Mouse (Mus musculus) megakaryocyte progenitor cell, adult 5-6 weeks (primary cell): ENCODE measurements around the gene Pafah1b1. TPM values are rescaled to one million over a fixed set of nuclear protein-coding genes. Genes with fewer than 3 reads are reported as not detected.

Experiments used
- ATAC-seq: replicated peaks from 2 replicates; pipeline ENCODE4 v1.8.0; 2016; ENCODE audit warnings: mild to moderate bottlenecking, moderate TSS enrichment, inconsistent platforms; ENCODE audit not compliant: poor library complexity
- total RNA-seq, 2 experiments: library from RNA; stranded (forward) in 1 of 2; stranded (reverse) in 1 of 2; fragments of 157-497, 149-512 nt in 1 of 2; fragments of 200-1000 nt in 1 of 2; gene quantifications; 2 replicates each; pipeline versions ENCODE4 v1.2.3 to v1.2.4; 2015 to 2017

Pafah1b1 gene
- total RNA-seq (2015) (47.4 and 49.4 TPM in 2 replicates), total RNA-seq (2017) (49.0 and 51.1 TPM in 2 replicates)

GRCm38 (mm10) chr11:74724235-74724791 is at the start of gene Pafah1b1:
Pafah1b1 (minus strand) TSS chr11:74724670.
- peak; percentile 75 for ATAC-seq

DNA sequence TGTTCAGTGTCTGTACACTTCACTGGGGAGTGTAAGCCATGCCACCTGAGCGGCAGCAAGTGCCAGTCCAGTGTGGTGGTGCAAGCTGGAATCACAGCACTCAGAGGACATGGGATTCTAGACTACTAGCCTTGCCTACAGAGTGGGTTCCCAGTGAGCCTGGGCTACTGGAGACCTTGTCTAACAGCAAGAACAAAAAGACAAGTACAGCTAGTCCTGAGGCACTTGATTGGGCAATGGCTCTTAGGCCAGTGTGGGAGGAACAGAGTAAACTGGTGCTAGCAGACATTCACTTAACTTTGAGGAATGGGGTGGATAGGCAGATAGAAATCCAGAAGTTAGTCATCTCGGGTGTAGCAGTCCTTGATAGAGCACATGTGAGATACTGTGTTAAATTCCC is 47.9 kb upstream of the Pafah1b1 start:
- no peak for ATAC-seq

DNA sequence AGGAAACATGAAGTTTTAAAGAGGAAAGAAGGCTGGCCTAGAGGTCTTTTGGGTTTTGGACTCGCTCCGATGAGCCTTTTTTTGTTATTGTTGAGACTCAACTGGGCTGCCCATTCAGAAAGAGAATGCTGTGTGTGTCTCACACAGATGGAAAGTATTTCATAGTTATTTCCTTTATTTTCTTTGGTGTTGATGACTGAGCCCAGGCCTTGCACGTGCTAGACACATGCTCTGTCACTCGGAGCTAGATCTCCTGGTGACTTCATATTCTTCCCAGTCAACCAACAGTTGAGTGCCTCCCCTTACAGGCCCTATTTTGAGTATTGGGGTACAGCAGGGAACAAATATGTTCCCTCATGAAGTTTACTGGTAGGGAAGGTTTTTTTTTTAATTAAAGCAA is 47.2 kb upstream of the Pafah1b1 start:
- no peak for ATAC-seq

- ATAC-seq: peak; percentile 16; the same call in 1 of the 2 replicates
Measured at GRCm38 (mm10) chr11:74771234-74771633, 46.8 kb upstream of the Pafah1b1 start.

GRCm38 (mm10) chr11:74770595-74771207 is 46.2 kb upstream of the Pafah1b1 start, which contains the start of gene Mettl16:
Mettl16 (plus strand) TSS chr11:74770830.
- ATAC-seq: peak; percentile 95

GRCm38 (mm10) chr11:74770037-74770436 is 45.6 kb upstream of the Pafah1b1 start:
- no peak for ATAC-seq

DNA sequence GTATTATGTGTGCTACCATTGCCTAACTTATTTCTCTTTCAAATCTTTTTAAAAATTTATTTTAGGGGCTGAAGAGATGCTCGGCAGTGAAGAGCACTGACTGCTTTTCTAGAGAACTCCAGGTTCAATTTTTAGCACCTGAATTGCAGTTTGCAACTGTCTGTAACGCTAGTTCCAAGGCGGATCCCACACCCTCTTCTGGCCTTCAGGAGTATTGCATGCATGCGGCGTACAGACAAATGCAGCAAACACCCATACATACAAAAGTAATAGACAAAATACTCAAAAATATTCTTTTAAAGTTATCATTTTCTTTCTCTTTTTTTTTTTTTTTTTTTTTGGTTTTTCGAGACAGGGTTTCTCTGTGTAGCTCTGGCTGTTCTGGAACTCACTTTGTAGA is 43.6 kb upstream of the Pafah1b1 start:
- 0 out of 2 replicates have a peak, but pooled peaks have one; percentile 33 for ATAC-seq

DNA sequence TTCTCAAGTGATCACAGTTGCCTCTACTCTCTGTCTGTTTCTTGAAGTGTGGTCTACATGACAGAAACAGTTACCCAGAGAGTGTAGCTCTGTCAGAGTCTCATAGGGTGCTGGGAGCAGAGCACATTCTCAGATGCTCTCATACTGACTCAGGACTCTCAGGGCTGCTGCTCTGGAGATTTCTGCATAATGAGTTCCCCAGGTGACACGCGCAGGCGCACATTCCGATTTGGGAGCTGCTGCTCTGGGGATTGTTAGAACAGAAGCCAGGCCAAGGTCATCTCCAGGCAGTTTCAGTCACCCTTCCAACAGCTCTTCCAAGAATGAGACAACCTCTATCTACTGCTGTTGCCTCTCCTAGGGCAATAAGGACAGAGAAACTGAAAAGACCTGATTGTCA is 43.0 kb upstream of the Pafah1b1 start:
- no peak for ATAC-seq

DNA sequence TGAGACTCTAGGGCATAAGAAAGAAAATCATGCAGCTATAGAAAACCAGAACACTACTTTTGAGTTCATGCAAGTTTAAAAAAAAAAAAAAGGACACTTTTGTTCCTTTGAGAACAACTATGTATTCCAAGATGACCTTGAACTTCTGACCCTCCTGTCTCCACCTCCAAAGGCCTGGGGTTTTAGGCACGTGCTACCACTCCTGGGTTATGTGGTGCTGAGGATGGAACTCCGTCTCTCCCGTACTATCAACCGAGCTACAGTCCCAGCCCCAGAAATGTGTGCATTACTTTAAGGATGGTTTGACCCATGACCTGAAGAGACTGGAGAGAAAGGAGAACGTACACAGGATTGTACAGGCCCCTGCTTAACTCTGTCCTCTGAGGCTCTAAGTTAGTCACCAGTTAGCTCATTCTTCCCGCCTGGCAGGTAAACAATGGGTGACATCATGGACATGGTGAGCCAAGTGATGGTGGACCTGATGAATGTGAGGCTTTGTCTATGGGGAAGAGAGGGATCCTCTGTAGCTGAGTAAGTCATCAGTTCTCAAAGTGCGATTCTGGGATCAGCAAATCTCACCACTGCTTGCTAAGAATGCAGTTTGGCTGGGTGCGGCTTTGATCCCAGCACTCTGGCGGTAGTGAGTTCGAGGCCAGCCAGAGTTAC is 39.6 kb upstream of the Pafah1b1 start:
- no peak for ATAC-seq

- no peak for ATAC-seq
Measured at GRCm38 (mm10) chr11:74761011-74761705, 36.7 kb upstream of the Pafah1b1 start.

- no peak for ATAC-seq
Measured at GRCm38 (mm10) chr11:74756631-74757030, 32.2 kb upstream of the Pafah1b1 start.

GRCm38 (mm10) chr11:74751352-74752066 is 27.0 kb upstream of the Pafah1b1 start:
- no peak for ATAC-seq

- ATAC-seq: no peak
Measured at GRCm38 (mm10) chr11:74750662-74751351, 26.3 kb upstream of the Pafah1b1 start.

GRCm38 (mm10) chr11:74749241-74749640 is 24.8 kb upstream of the Pafah1b1 start:
- ATAC-seq: no peak

- no peak for ATAC-seq
Measured at GRCm38 (mm10) chr11:74748022-74748421, 23.6 kb upstream of the Pafah1b1 start.

DNA sequence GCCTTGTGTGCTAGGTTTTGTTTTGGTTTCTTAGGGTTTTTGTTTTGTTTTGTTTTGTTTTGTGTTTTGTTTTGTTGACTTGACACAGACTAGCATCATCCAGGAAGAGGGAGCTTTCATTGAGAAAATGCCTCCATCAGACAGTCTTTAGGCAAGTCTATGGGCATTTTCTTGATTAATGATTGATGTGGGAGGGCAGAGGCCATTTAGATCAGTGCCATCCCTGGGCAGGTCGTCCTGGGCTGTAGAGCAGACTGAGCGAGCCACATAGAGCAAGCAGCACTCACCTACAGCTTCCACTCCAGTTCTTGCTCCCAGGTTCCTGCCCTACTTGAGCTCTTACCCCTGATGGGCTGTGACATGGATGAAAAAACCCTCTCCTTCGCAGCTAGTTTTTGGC is 13.4 kb upstream of the Pafah1b1 start:
- no peak for ATAC-seq

- no peak for ATAC-seq
Measured at GRCm38 (mm10) chr11:74734917-74735316, 10.4 kb upstream of the Pafah1b1 start.

- no peak for ATAC-seq
Measured at GRCm38 (mm10) chr11:74725181-74725580, 711 bp upstream of the Pafah1b1 start.

DNA sequence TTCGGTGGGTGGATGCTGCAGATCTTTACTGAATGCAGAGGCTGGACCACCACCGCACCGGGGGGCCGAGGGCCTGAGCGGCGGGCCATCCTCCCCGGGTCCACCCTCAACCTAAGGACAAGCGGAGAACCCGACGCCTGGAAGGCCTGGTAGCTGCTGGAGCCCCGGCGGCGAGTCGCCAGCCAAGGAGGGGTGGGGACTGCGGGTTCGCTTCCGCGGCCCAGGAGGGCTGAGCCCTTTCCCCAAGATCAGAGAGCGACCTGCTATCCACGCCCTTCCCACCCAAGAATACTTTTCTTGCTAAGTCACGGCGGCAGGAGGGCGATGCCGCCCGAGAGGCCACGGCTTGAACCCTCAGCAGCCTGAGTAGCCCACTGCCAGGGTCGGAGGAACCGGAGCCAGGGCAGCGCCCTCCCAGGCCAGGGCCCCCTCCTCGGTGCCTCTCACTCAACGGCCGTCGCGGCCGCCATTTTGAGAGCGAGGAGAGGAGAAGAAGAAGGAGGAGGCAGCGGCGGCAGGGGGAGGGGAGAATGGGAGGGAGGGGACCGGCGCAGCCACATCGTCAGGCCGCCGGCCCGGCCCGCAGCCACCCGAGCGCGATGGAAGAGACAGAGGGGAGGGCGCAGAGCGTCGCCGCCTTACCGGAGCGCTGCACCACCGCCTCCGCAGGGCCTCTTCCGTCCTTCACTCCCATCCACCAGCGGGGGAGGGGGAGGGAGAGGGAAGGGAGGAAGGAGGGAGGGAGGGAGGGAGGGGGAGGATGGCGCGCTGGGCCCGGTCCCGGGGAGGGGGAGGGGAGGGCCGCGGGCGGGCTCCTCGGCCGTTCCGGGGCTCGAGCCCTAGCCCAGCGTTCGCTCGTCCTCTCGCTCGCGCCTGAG is 874 bp downstream of the Pafah1b1 start:
- peak; percentile 69 for ATAC-seq
